Mouse (Mus musculus) gastrocnemius, adult 18-20 months (tissue): ENCODE results near the gene Dennd6b. TPM values are rescaled to one million over a fixed set of nuclear protein-coding genes. Genes with fewer than 3 reads are reported as not detected.
A peak's percentile ranks its signal among the peaks of the same experiment; 100 is the strongest.

Experiments used
- DNase-seq: peaks from one replicate; pipeline ENCODE4 v3.0.0; 2021; ENCODE audit warnings: low spot score
- total RNA-seq, 2 experiments: library from RNA; stranded (reverse); gene quantifications; 2 replicates each; pipeline ENCODE4 v1.2.3; 2021

Dennd6b gene
- total RNA-seq, 2 experiments from 2014 or later = 8.8 to 9.6 TPM

DNA sequence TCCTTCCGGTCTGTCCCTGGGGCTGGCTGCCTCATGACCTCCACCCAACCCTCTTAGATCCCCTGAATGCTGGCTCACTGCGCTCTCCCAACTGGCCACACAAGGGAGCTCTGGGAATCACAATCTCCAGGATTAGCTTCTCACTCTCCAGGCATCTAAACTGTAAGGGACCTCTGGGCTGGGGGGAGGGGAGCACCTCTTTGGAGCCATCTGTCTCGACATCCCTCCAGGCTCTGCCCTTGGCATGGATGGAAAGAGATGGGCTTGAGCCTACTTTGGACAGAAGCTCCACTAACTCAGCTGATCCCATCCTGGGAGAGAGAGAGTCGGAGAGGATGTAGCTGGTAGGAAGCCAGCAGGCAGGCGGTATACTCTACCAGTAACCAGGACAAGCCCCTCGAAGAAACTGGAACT lies 14.0 kb downstream of the Dennd6b start:
- DNase-seq = no peak

GRCm38 (mm10) chr15:89181561-89182270 lies 14.6 kb downstream of the Dennd6b start:
- no peak for DNase-seq

DNA sequence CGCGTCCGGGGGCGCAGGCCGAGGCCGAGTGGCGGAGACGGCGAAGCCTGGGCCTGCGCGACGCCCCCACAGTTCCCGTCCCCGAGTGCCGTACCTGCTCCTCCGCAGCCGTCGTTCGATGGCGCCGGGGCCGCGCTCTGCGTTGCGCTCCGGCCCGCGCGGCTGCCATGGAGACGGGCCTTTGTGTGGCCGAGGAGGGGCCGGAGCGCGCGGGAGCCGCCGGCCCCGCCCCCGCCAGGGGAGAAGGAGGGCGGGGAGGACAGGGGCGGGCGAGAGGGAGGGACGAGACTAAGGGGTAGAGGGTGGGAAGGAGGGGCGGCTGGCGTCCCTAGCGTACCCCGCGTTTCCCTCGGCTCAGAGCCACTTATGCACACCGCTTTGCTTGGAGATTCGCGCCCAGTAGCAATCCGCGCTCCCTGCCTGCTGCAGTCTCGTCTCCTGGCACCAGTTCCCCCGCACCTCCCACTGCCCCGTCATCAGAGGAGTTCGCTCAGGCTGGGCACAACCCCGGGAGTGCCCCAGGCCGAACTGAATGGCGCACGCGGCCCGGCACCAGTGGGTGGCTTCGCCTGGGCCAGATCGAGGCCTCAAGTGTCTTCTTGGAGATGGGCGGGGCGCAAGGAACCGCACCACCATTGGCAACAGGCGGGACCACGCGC lies 15.6 kb downstream of the Dennd6b start, which contains the start of gene Plxnb2:
Plxnb2 (minus strand) TSS at position 218 of the 659 bp plus-strand sequence.
- DNase-seq = peak; percentile 67

DNA sequence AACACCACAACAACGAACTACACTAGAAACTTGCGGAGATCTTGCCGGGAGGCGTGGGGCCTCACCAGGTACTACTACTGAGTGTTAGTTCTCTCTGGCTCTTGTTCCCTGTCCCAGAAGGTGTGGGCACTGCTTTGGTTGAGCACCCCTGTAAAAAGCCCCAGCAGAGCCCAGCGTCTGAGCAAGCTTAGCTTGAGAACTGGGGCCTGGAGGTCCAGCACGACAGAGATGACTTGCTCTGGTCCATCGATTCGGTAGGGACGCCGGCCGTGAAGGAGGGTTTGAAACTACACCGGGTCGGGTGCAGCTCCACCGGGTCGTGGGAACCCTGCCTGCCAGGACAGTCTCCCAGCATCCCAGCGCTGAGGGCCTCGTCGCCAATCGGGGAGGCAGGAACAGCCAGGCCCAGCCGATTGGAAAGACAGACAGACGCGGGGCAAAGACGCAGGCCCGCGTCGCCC lies 16.2 kb downstream of the Dennd6b start:
- no peak for DNase-seq

GRCm38 (mm10) chr15:89179630-89179964 lies 16.7 kb downstream of the Dennd6b start:
- DNase-seq = no peak

DNA sequence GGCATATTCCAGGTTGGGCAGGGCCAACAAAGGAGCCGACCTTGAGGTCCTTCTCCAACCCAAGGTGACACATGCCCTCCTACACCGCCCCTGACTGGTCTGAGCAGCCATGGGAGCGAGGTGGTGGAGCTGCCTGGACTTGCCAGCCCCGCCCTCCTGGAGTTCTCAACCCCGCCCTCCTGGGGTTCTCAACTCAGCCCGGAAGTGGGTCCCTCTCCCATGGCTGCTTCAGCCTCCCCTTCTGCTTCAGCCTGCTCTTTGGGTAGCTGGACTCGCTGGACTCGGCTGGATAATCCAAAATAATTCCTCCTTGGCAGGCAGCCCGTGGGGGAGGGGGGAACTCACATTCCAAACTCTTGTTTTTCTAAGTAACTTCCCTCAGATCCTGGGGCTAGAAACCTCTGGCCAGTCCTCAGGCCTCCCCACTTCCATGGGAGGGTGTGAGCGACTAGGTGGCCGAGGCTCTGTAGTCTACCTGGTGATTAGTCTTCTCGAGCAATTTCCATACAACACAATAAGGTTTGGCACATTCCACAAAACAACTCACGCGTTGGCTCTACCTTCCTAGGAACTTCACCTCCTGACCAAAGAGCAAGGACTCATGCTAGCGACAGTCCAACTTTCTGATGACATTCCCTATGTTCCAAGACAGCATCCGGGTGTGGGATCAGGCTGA lies 17.2 kb downstream of the Dennd6b start:
- DNase-seq = peak; percentile 65

DNA sequence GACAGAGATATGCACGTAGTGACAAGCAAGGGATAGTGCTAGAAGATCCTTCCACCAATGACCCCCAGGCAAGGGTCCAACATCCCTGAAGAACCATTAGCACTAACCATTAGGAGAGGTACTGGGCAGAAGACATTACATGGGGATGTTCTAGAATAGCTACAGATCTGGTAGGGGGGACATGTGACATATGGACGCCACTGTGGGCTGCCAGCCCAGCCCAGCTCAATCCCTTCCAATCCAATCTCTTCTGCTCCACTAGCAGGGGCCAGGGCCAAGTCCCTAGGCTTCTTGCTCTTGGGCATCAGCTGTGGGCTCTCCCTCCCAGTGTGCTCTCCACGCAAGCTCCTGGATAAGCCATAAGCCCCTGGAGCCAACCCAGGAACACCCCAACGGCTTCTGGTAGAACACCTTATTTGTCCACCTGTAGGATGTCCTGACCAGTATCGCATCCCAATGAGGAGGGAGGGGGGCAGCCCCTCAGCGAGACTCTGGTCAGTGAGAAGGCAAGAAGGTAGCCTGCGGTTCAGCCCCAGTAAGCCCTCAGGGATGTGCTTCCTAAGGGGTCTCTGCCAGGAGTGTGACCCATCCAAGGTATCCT lies 17.9 kb downstream of the Dennd6b start:
- DNase-seq = no peak

DNA sequence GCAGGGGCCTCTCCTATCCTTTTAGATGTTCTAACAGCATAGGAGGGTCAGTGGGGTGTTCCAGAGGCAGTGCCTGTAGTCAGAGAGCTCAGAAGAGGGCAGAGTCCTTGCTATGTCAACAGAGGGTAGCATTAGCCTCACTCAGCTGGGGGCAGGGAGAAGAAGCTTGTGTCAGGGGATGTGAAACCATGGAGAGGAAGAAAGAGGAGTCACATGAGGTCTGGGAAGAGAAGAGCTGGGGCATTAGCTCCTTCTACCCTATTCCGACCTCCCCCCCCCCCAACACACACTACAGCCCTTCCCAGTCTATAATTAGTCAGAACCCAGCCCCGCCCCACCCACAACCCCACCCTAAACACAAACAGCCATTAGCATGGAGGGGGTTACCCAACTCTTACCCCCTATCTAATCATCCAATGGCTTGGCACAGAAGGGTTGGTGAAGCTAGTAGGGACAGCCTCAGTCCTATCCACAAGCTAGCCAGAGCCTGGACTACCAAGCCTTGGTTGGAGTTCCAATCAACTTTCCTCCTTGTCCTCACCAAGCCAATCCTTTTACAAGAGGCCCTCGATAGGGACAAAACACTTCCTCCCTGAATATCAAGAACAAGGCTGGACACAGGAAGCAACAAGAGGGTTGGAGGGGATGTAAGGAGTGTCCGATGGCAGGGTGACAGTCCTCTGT lies 18.6 kb downstream of the Dennd6b start:
- no peak for DNase-seq

- DNase-seq = peak; percentile 63
Measured at GRCm38 (mm10) chr15:89177121-89177520, 19.2 kb downstream of the Dennd6b start.

- DNase-seq = no peak
Measured at GRCm38 (mm10) chr15:89175411-89176155, 20.7 kb downstream of the Dennd6b start.

GRCm38 (mm10) chr15:89174889-89175339 lies 21.4 kb downstream of the Dennd6b start:
- DNase-seq = no peak

GRCm38 (mm10) chr15:89173906-89174214 lies 22.4 kb downstream of the Dennd6b start:
- no peak for DNase-seq

DNA sequence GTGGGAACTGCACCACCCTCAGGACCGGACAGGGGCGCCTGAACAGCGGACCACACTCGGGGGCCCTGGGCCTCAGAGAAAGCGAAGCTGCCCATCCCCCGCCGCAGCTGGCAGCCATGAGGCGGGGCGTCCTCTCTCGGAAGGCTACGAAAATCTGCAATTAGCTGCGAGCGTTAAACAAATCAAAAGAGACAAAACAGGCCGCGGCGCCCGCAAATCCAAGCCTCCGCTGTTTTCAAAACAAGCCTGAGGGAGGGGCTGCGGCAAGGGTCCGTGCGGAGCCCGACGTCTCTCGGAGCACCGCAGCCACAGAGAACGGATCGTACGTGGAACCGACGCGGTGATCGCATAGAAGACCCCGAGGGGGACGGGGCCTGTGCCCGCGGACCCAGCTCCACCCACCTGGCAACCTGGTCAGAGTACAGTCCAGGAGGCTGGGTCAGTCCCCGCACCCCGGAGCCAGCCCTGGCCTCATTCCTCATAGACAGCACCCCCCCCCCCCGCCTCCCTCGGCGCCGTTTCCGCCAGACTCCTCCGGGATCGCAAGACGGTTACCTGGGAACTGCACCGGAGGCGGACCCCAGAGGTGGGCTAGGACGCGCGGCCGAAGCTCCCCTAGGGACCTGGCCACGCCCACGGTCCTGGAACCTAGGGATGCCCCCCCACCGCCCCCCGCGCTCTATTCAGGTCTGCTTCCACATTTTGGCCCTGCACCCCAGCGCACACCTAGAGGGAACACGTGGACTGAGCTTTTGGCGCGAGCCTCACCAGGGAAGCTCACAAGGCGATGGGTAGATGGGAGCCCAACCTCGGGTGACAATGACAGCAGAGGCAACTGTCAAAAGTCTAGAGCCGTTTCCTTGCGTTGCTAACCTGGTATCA lies 23.0 kb downstream of the Dennd6b start:
- no peak for DNase-seq

GRCm38 (mm10) chr15:89172276-89172935 lies 23.9 kb downstream of the Dennd6b start:
- DNase-seq = no peak

DNA sequence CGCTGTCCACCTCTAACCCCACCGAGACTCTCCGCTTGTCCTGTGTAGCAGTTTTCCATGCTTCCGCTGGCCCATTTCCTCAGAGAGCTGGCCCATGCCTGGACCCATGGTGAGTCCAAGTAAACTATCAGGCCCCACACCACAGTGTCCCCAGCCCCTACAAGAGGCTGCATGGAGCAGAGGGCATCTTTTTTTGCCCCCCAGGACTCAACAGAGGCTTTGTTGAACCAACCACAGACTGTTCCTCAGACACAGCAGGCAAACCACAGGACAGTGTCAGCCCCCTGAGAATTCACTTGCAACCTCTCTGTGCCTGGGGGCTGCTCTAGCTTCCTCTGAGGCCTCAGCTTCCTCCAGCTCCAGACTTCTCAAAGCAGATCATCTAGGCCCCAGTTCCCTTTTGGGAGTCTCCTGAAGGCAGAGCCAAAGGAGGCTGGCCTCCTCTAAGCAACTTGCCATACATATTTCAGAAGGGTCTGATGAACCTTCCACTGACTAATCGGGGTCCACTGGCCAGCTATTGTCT lies 24.7 kb downstream of the Dennd6b start:
- DNase-seq = no peak

GRCm38 (mm10) chr15:89170102-89170501 lies 26.2 kb downstream of the Dennd6b start:
- DNase-seq = no peak

DNA sequence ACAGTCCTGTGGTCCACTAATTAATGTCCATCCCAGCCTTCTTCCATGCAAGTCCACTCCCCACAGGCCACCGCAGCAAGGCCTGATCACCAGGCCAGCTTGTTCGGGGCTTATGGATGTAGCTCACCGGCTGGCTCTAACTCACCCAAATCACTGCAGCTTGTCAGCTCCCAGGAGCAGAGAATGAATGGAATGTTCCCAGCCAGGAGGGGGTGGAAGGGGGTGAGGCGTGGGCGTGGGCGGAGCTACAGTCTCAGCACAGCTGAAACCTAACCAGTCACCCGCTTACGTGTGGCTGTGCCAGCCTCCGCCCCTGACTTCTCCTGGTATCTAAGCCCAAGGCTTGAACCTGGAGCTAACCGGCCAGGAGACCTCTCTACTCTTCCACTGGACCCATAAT lies 26.9 kb downstream of the Dennd6b start:
- peak; percentile 81 for DNase-seq

DNA sequence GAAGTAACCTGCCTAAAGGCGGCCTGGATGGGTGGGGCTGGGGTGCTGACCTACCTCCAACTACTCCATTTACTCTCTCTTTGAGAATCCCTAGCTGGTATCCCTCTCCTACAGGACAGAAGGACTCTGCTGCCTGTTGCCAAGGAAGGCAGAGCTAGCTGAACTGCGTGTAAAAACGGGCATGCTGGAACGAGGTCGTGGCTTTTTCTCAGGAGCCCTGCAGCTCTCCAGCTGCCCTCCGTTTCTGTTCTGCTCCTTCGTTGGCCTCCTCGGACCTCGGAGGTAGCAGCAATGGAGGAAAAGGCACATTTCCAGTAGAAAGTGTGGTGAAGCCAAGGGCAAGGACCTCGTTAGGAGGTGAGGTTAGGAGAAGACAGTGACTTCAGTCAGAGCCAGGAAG lies 27.4 kb downstream of the Dennd6b start:
- DNase-seq = no peak

- DNase-seq = no peak
Measured at GRCm38 (mm10) chr15:89165478-89165877, 30.8 kb downstream of the Dennd6b start.
